Mouse (Mus musculus): ENCODE data around the gene Ankrd54. TPM values are rescaled to one million over a fixed set of nuclear protein-coding genes. Genes with fewer than 3 reads are reported as not detected.
A peak's percentile ranks its signal among the peaks of the same experiment; 100 is the strongest.

Gene Ankrd54
- polyA plus RNA-seq, 1 experiment from 2014 or later: 59.7 TPM

- Histone ChIP-seq H3K36me3 (ENCODE audit: control insufficient read depth, insufficient read depth, low read length) (no peaks in the 10 kb centered on the region), H3K9me3 (ENCODE audit: control insufficient read depth, low read length) (no peaks in the 10 kb centered on the region), H3K4me2 (replicated peaks; ENCODE audit: low read depth, low read length) (no peak overlapping the region), H3K9ac (ENCODE audit: low read depth, low read length) (no peak overlapping the region), H3K4me1 (replicated peaks; ENCODE audit: control insufficient read depth, insufficient read depth, low read length) (peaks cover 4% of the 10 kb centered on the region; the same call in 1 of the 2 replicates), H3K27me3 (ENCODE audit: control insufficient read depth, insufficient read depth, low read length) (no peaks in the 10 kb centered on the region), H3K27ac (ENCODE audit: low read depth, low read length) (no peak overlapping the region), H3K4me3 (ENCODE audit: low read depth, low read length) (no peak overlapping the region)
- WGBS: 60% methylated on average over 5 of the region's 5 CpGs
- peak; percentile 28 for DNase-seq (ENCODE audit: low spot score)
- no peak for ATAC-seq (ENCODE audit: low FRiP score)
Observed at GRCm38 (mm10) chr15:79071117-79072039, 8.7 kb upstream of the Ankrd54 start.

- Histone ChIP-seq H3K4me1 (replicated peaks; ENCODE audit: control insufficient read depth, insufficient read depth, low read length) (no peaks in the 10 kb centered on the region; the same call in 1 of the 2 replicates), H3K4me3 (ENCODE audit: low read depth, low read length) (no peak overlapping the region), H3K27me3 (ENCODE audit: control insufficient read depth, insufficient read depth, low read length) (no peaks in the 10 kb centered on the region), H3K9me3 (ENCODE audit: control insufficient read depth, low read length) (no peaks in the 10 kb centered on the region), H3K27ac (ENCODE audit: low read depth, low read length) (no peak overlapping the region), H3K9ac (ENCODE audit: low read depth, low read length) (no peak overlapping the region), H3K36me3 (ENCODE audit: control insufficient read depth, insufficient read depth, low read length) (no peaks in the 10 kb centered on the region), H3K4me2 (replicated peaks; ENCODE audit: low read depth, low read length) (no peak overlapping the region)
- no peak for DNase-seq (ENCODE audit: low spot score)
- 86% methylated on average over 3 of the region's 3 CpGs for WGBS
- ATAC-seq (ENCODE audit: low FRiP score): no peak
Observed at GRCm38 (mm10) chr15:79068416-79068815, 5.7 kb upstream of the Ankrd54 start.

- Histone ChIP-seq H3K27ac (ENCODE audit: low read depth, low read length) (no peak overlapping the region), H3K36me3 (ENCODE audit: control insufficient read depth, insufficient read depth, low read length) (no peaks in the 10 kb centered on the region), H3K4me2 (replicated peaks; ENCODE audit: low read depth, low read length) (no peak overlapping the region), H3K4me1 (replicated peaks; ENCODE audit: control insufficient read depth, insufficient read depth, low read length) (no peaks in the 10 kb centered on the region; the same call in 1 of the 2 replicates), H3K27me3 (ENCODE audit: control insufficient read depth, insufficient read depth, low read length) (no peaks in the 10 kb centered on the region), H3K9ac (ENCODE audit: low read depth, low read length) (no peak overlapping the region), H3K9me3 (ENCODE audit: control insufficient read depth, low read length) (no peaks in the 10 kb centered on the region), H3K4me3 (ENCODE audit: low read depth, low read length) (no peak overlapping the region)
- WGBS: 85% methylated on average over 3 of the region's 3 CpGs
- DNase-seq (ENCODE audit: low spot score) (no peak), ATAC-seq (ENCODE audit: low FRiP score) (no peak)
Observed at GRCm38 (mm10) chr15:79067631-79068030, 4.9 kb upstream of the Ankrd54 start.

GRCm38 (mm10) chr15:79066276-79066675 lies 3.6 kb upstream of the Ankrd54 start:
- H3K36me3 ChIP-seq (ENCODE audit: control insufficient read depth, insufficient read depth, low read length): no peaks in the 10 kb centered on the region
- DNase-seq (ENCODE audit: low spot score): no peak
- H3K9ac ChIP-seq (ENCODE audit: low read depth, low read length): no peak overlapping the region
- no peak for ATAC-seq (ENCODE audit: low FRiP score)
- WGBS: 52% methylated on average over 2 of the region's 2 CpGs
- H3K27me3 ChIP-seq (ENCODE audit: control insufficient read depth, insufficient read depth, low read length): no peaks in the 10 kb centered on the region
- H3K27ac ChIP-seq (ENCODE audit: low read depth, low read length): no peak overlapping the region
- H3K4me3 ChIP-seq (ENCODE audit: low read depth, low read length): no peak overlapping the region
- no peaks in the 10 kb centered on the region for H3K9me3 ChIP-seq (ENCODE audit: control insufficient read depth, low read length)
- no peaks in the 10 kb centered on the region; the same call in 1 of the 2 replicates for H3K4me1 ChIP-seq (replicated peaks; ENCODE audit: control insufficient read depth, insufficient read depth, low read length)
- H3K4me2 ChIP-seq (replicated peaks; ENCODE audit: low read depth, low read length): no peak overlapping the region

- Histone ChIP-seq H3K9me3 (ENCODE audit: control insufficient read depth, low read length) (no peaks in the 10 kb centered on the region), H3K4me2 (replicated peaks; ENCODE audit: low read depth, low read length) (no peak overlapping the region), H3K36me3 (ENCODE audit: control insufficient read depth, insufficient read depth, low read length) (no peaks in the 10 kb centered on the region), H3K27me3 (ENCODE audit: control insufficient read depth, insufficient read depth, low read length) (no peaks in the 10 kb centered on the region), H3K9ac (ENCODE audit: low read depth, low read length) (no peak overlapping the region), H3K4me3 (ENCODE audit: low read depth, low read length) (no peak overlapping the region), H3K4me1 (replicated peaks; ENCODE audit: control insufficient read depth, insufficient read depth, low read length) (no peaks in the 10 kb centered on the region; the same call in 1 of the 2 replicates), H3K27ac (ENCODE audit: low read depth, low read length) (no peak overlapping the region)
- 64% methylated on average over 8 of the region's 8 CpGs for WGBS
- no peak for ATAC-seq (ENCODE audit: low FRiP score)
- DNase-seq (ENCODE audit: low spot score): no peak
Observed at GRCm38 (mm10) chr15:79065086-79065770, 2.5 kb upstream of the Ankrd54 start.

- no peak for ATAC-seq (ENCODE audit: low FRiP score)
- no peaks in the 10 kb centered on the region for H3K9me3 ChIP-seq (ENCODE audit: control insufficient read depth, low read length)
- WGBS: 11% methylated on average over 14 of the region's 14 CpGs
- H3K9ac ChIP-seq (ENCODE audit: low read depth, low read length): peak overlapping the region; percentile 44; the same call in 1 of the 2 replicates
- peak overlapping the region; percentile 26 for H3K4me3 ChIP-seq (ENCODE audit: low read depth, low read length)
- H3K36me3 ChIP-seq (ENCODE audit: control insufficient read depth, insufficient read depth, low read length): peaks cover 8% of the 10 kb centered on the region; the same call in 1 of the 2 replicates
- DNase-seq (ENCODE audit: low spot score): no peak
- no peak overlapping the region for H3K27ac ChIP-seq (ENCODE audit: low read depth, low read length)
- no peaks in the 10 kb centered on the region; the same call in 1 of the 2 replicates for H3K4me1 ChIP-seq (replicated peaks; ENCODE audit: control insufficient read depth, insufficient read depth, low read length)
- peak overlapping the region; percentile 42 for H3K4me2 ChIP-seq (replicated peaks; ENCODE audit: low read depth, low read length)
- no peaks in the 10 kb centered on the region for H3K27me3 ChIP-seq (ENCODE audit: control insufficient read depth, insufficient read depth, low read length)
Observed at GRCm38 (mm10) chr15:79063160-79063740, 557 bp upstream of the Ankrd54 start.

- ATAC-seq (ENCODE audit: low FRiP score) (no peak), DNase-seq (ENCODE audit: low spot score) (no peak)
- H3K4me2 ChIP-seq (replicated peaks; ENCODE audit: low read depth, low read length): no peak overlapping the region; the same call in 1 of the 2 replicates
- peaks cover 8% of the 10 kb centered on the region; the same call in 1 of the 2 replicates for H3K36me3 ChIP-seq (ENCODE audit: control insufficient read depth, insufficient read depth, low read length)
- 87% methylated on average over 14 of the region's 14 CpGs for WGBS
- H3K27ac ChIP-seq (ENCODE audit: low read depth, low read length): no peak overlapping the region
- H3K4me1 ChIP-seq (replicated peaks; ENCODE audit: control insufficient read depth, insufficient read depth, low read length): no peaks in the 10 kb centered on the region; the same call in 1 of the 2 replicates
- H3K9ac ChIP-seq (ENCODE audit: low read depth, low read length): no peak overlapping the region
- no peaks in the 10 kb centered on the region for H3K27me3 ChIP-seq (ENCODE audit: control insufficient read depth, insufficient read depth, low read length)
- no peak overlapping the region for H3K4me3 ChIP-seq (ENCODE audit: low read depth, low read length)
- H3K9me3 ChIP-seq (ENCODE audit: control insufficient read depth, low read length): no peaks in the 10 kb centered on the region
Observed at GRCm38 (mm10) chr15:79060887-79061565, 1.7 kb downstream of the Ankrd54 start.

GRCm38 (mm10) chr15:79057850-79058249 lies 4.8 kb downstream of the Ankrd54 start:
- Histone ChIP-seq H3K9me3 (ENCODE audit: control insufficient read depth, low read length) (no peaks in the 10 kb centered on the region), H3K9ac (ENCODE audit: low read depth, low read length) (no peak overlapping the region), H3K27me3 (ENCODE audit: control insufficient read depth, insufficient read depth, low read length) (no peaks in the 10 kb centered on the region), H3K27ac (ENCODE audit: low read depth, low read length) (no peak overlapping the region), H3K4me3 (ENCODE audit: low read depth, low read length) (no peak overlapping the region), H3K36me3 (ENCODE audit: control insufficient read depth, insufficient read depth, low read length) (peaks cover 23% of the 10 kb centered on the region), H3K4me1 (replicated peaks; ENCODE audit: control insufficient read depth, insufficient read depth, low read length) (no peaks in the 10 kb centered on the region), H3K4me2 (replicated peaks; ENCODE audit: low read depth, low read length) (no peak overlapping the region)
- ATAC-seq (ENCODE audit: low FRiP score) (no peak), DNase-seq (ENCODE audit: low spot score) (no peak)
- 95% methylated on average over 6 of the region's 6 CpGs for WGBS

Measured in hindbrain, embryonic 11.5 days (tissue).